Mouse (Mus musculus) stomach, embryonic 14.5 days (tissue): Measurements from ENCODE around the gene E2f3. TPM values are rescaled to one million over a fixed set of nuclear protein-coding genes. Genes with fewer than 3 reads are reported as not detected.

Source experiments
- ATAC-seq: fragments of 200-750 bp; cut with Nextera tagmentation; 2 replicates; pipeline ENCODE4 v1.8.0; 2017; ENCODE audit warnings: low read depth, moderate TSS enrichment; ENCODE audit not compliant: insufficient number of reproducible peaks, insufficient read depth, low FRiP score
- H3K27ac ChIP-seq: fragments of 300-500 bp; sonication (generic); 2 replicates; pipeline ENCODE4 v1.5.1; 2014; ENCODE audit warnings: mild to moderate bottlenecking, low read length, moderate library complexity, mixed read lengths
- H3K27me3 ChIP-seq: fragments of 300-500 bp; sonication (generic); 2 replicates; pipeline ENCODE4 v1.6.1; 2014; ENCODE audit warnings: low read length, control low read depth, mixed read lengths; ENCODE audit not compliant: control insufficient read depth, insufficient read depth
- H3K36me3 ChIP-seq: fragments of 300-500 bp; sonication (generic); 2 replicates; pipeline ENCODE4 v1.6.1; 2014; ENCODE audit warnings: mild to moderate bottlenecking, control low read depth, low read length, moderate library complexity, mixed read lengths; ENCODE audit not compliant: control insufficient read depth, insufficient read depth
- H3K4me1 ChIP-seq: fragments of 300-500 bp; sonication (generic); 2 replicates; pipeline ENCODE4 v1.6.1; 2014; ENCODE audit warnings: low read length, control low read depth, mixed read lengths; ENCODE audit not compliant: control insufficient read depth, insufficient read depth
- H3K4me2 ChIP-seq: fragments of 300-500 bp; sonication (generic); replicated peaks from 2 replicates; pipeline ENCODE4 v1.6.1; 2014; ENCODE audit warnings: low read depth, low read length, control low read depth
- H3K4me3 ChIP-seq: fragments of 300-500 bp; sonication (generic); 2 replicates; pipeline ENCODE4 v1.5.1; 2014; ENCODE audit warnings: low read depth, low read length, control low read depth
- H3K9ac ChIP-seq: fragments of 300-500 bp; sonication (generic); replicated peaks from 2 replicates; pipeline ENCODE4 v1.6.1; 2014; ENCODE audit warnings: low read depth, mild to moderate bottlenecking, control low read depth, low read length, moderate library complexity, mixed read lengths
- H3K9me3 ChIP-seq: fragments of 300-500 bp; sonication (generic); 2 replicates; pipeline ENCODE4 v1.6.1; 2016; ENCODE audit warnings: low read depth, low read length, control low read depth; ENCODE audit not compliant: control insufficient read depth
- WGBS: fragments of 180-500 bp; shearing (Covaris S2); extraction: QIAGEN DNeasy Blood & Tissue Kit; methylation state at CpG from one replicate; pipeline ENCODE4 v1.1.7; 2014; 5-methylcytosine and 5-hydroxymethylcytosine counted together
- polyA plus RNA-seq: library from polyadenylated mRNA; unstranded; fragments of >200 nt; fragmentation: Nextera tagmentation; extraction: Ambion mirVana; gene quantifications from 2 replicates; pipeline ENCODE4 v1.2.1, GENCODE M21; 2014

E2f3 gene
- polyA plus RNA-seq, 1 experiment from 2014 or later, result 11.3 TPM

DNA sequence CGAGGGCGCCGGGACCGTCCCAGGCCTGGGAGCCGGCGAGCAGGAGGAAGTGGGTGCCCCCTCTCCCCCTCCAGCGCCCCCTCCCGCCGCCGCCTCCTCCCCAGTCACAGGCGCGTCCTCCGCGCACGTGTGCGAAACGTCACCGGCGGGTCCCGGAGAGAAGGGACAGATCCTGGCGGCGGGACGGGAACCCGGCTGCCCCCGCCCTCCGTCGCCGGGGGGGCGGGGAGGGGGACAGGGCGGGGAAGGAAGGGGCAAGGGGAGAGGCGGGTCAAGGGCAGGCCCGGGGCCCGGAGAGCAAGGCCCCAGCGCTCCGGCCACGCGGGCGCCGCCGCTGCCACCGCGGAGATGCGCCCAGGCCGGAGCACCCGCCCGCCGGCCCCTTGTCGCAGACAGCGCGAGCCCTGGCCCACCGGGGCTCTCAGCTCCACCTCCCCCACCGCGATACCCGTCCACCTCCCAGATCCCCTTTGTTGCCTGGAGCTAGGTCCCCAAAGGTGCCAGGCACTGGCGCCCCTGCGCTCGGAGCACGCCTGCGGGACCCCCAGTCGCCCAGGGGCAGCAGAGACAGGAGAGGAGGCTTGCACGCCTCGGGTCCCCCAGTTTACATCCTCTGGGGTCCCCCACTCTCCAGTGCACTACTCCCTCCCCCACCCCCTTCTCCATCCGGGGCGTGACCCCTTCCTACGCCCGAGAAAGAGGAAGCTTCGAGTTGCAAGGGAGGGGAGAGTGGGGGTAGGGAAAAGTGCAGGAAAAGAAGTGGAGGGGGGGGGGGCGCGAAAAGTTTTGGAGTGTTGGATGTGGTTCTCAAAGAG lies 1.4 kb downstream of the E2f3 start:
- Histone ChIP-seq H3K4me2 (peak overlapping the region; percentile 83), H3K27me3 (no peaks in the 10 kb centered on the region), H3K9me3 (no peaks in the 10 kb centered on the region), H3K4me1 (no peaks in the 10 kb centered on the region), H3K4me3 (peak overlapping the region; percentile 98), H3K27ac (peak overlapping the region; percentile 95), H3K9ac (peak overlapping the region; percentile 89), H3K36me3 (no peaks in the 10 kb centered on the region)
- 0% methylated on average over 48 of the region's 69 CpGs for WGBS
- ATAC-seq, result peak; percentile 29

DNA sequence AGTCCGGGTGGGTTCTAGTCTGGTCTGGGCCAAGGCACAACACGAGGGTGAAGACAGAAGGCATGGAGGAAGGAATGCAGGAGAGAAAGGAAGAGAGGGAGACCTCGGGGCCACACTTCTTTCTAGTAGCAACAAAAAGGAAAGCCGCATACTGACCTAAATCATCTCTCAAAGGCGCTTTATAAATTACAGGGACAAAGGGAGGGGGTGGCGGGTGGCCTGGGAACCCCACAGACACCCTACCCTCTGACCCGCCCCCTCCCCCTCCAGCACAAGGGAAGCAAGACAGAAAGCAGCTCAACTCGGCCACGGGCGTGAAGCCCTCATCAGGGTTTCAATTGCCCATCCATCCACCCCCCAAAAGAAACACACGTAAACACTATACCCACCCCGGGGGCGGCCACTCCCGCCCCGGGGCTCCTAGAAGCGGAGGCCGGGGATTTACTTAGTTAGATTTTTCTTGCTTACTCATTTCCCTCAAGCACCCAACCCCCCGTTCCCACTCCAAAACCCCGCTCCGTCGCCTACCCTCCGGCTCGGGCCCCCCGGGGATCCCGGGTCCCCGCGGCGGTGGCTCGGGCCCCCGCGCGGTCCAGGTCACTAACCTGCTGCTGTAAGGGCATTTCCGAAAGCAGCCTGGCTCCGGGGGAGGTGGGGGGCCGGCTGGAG lies 2.2 kb downstream of the E2f3 start:
- Histone ChIP-seq H3K9ac (peak overlapping the region; percentile 89), H3K4me2 (peak overlapping the region; percentile 83), H3K27ac (peak overlapping the region; percentile 95), H3K4me3 (peak overlapping the region; percentile 98), H3K36me3 (no peaks in the 10 kb centered on the region), H3K27me3 (no peaks in the 10 kb centered on the region), H3K9me3 (no peaks in the 10 kb centered on the region), H3K4me1 (no peaks in the 10 kb centered on the region)
- no peak for ATAC-seq
- WGBS, result 1% methylated on average over 35 of the region's 35 CpGs

DNA sequence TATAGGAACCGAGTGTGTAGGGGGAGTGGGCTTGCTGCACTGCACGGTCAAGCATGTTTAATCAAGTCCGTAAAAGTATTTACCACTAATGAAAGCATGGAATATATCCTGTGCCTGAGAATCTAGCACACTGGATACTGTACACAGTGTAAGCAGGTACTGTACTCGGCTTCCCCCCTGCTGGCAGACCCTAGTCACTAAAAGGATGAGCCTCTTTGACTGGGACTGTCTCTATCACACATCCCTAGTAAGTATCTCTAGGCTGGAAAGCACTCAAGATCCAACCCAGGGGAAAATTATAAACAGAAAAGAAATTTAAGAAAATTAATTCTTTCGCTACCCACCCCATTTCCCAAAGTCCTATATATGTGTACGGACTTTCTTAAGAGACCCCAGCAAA lies 2.8 kb downstream of the E2f3 start:
- Histone ChIP-seq H3K9me3 (no peaks in the 10 kb centered on the region), H3K27ac (peak overlapping the region; percentile 95; the same call in 1 of the 2 replicates), H3K4me3 (peak overlapping the region; percentile 98)

DNA sequence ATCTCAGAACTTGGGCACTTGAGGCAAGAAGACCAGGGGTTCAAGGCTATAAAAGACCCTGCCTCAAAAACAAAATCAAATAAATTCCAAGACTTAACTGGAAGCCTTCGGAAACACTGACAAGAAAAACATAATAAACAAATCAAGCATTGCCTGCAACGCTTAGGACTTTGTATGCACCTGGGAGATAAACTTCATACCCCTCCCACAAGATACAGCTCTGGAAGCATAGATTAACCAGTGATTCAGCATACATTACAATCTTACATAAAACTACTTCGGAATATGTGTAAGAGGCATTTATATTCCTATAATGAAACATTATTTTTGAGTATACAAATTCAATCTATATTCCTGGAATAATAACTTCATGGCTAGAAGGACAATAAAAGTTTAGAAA lies 3.5 kb downstream of the E2f3 start:
- Histone ChIP-seq H3K27ac (no peak overlapping the region), H3K4me2 (peak overlapping the region; percentile 22; the same call in 1 of the 2 replicates), H3K9ac (no peak overlapping the region), H3K4me3 (no peak overlapping the region; the same call in 1 of the 2 replicates), H3K9me3 (no peaks in the 10 kb centered on the region), H3K4me1 (no peaks in the 10 kb centered on the region), H3K27me3 (no peaks in the 10 kb centered on the region), H3K36me3 (0 out of 2 replicates have a peak, but pooled peaks cover 5% of the 10 kb centered on the region)
- ATAC-seq, result no peak
- WGBS, result 52% methylated on average over 3 of the region's 3 CpGs

More for the DNA sequence above, 2.8 kb downstream of the E2f3 start:
- ATAC-seq, result no peak
- H3K9ac ChIP-seq, result peak overlapping the region; percentile 89
- H3K27me3 ChIP-seq, result no peaks in the 10 kb centered on the region
- 0 out of 2 replicates have a peak, but pooled peaks cover under 1% of the 10 kb centered on the region for H3K36me3 ChIP-seq
- no peaks in the 10 kb centered on the region for H3K4me1 ChIP-seq
- WGBS, result 11% methylated on average over 6 of the region's 6 CpGs
- H3K4me2 ChIP-seq, result peak overlapping the region; percentile 83

DNA sequence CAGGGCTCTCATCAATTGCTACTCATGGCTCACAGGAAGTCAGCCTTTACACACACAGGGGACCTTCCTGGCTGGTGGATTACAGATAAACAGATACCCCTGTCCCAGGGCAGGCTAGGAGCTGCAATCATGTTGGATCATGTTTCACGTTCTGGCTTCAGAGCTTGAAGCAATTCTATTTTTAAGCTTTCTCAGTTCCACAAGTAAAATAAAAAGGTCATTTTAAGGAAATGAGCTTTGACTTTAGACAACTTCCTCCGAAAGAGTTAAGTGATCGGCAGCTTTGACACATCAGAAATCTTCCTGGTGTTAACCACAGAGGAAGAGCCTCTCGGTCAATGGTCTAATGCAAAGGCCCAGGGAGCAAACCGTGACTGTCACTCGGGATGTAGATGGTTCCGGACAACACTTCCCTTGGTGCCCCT lies 6.7 kb downstream of the E2f3 start:
- H3K27me3 ChIP-seq, result no peaks in the 10 kb centered on the region
- no peak overlapping the region for H3K9ac ChIP-seq
- ATAC-seq, result no peak
- WGBS, result 75% methylated on average over 7 of the region's 7 CpGs
- H3K4me2 ChIP-seq, result no peak overlapping the region
- H3K27ac ChIP-seq, result no peak overlapping the region
- no peak overlapping the region for H3K4me3 ChIP-seq
- H3K4me1 ChIP-seq, result no peaks in the 10 kb centered on the region
- H3K9me3 ChIP-seq, result no peaks in the 10 kb centered on the region
- H3K36me3 ChIP-seq, result 0 out of 2 replicates have a peak, but pooled peaks cover 5% of the 10 kb centered on the region

DNA sequence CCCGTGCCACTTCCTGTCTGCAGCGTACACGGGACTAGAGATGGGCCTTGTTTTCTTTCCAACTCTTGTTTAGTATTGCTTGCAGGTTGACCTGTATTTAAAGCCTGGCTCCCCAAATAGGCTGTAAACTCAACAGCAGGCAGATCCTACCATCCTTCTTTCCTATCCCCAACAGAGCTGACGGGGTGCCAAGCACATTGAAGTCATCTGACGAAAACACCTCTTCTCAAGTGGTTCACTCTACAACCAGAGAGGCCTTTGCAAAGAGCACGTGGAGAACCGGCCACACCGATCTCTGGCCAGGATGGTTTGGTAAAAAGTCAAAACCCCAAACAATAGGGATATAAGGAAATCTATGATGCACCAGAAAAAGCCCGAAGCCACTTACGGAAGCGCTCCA lies 8.5 kb downstream of the E2f3 start:
- H3K27me3 ChIP-seq, result no peaks in the 10 kb centered on the region
- WGBS, result 90% methylated on average over 11 of the region's 11 CpGs
- ATAC-seq, result no peak

DNA sequence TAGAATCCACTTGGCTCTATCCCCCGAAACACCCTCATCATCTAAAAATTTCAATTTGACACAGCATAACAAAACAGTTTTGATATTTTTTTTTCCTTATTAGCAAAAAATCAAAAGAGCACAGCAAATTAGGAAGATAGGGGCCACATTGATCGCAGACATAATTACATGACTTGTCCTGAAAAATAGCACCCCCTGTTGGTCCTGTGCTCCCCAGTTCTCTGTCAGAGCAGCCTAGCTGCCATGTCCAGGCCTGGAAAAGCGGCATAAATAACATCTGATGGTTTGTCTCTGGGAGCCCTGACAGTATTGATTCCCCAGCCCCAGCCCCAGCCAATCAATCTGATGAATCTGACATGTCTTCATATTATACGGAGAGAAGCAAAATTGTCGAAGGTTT lies 11.8 kb downstream of the E2f3 start:
- Histone ChIP-seq H3K36me3 (peaks cover 8% of the 10 kb centered on the region; the same call in 1 of the 2 replicates), H3K9me3 (no peaks in the 10 kb centered on the region), H3K4me1 (no peaks in the 10 kb centered on the region), H3K27ac (no peak overlapping the region), H3K27me3 (no peaks in the 10 kb centered on the region), H3K9ac (no peak overlapping the region), H3K4me2 (no peak overlapping the region), H3K4me3 (no peak overlapping the region)
- no peak for ATAC-seq
- 81% methylated on average over 5 of the region's 5 CpGs for WGBS

More for the DNA sequence above, 8.5 kb downstream of the E2f3 start:
- Histone ChIP-seq H3K9ac (no peak overlapping the region), H3K9me3 (no peaks in the 10 kb centered on the region), H3K4me1 (no peaks in the 10 kb centered on the region), H3K4me3 (no peak overlapping the region), H3K36me3 (peaks cover 8% of the 10 kb centered on the region; the same call in 1 of the 2 replicates), H3K4me2 (no peak overlapping the region), H3K27ac (no peak overlapping the region)

DNA sequence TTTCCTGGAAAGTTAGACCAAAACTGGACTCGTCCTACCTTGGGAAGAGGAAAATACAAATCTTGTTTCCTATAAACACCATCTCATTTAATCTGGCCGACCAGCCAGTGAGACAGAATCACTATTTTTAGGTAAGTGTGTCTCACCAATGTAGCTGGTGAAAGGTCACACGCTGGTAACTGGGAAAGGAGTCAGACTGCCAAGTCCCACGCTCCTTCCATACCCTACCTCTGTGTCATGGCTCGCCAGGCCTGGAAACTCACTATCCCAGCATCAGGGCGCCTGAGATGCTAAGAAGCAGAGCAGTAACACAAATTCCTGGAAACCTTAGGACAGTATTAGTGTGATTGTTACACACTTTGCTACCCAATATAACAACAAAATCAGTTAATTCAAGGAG lies 12.3 kb downstream of the E2f3 start:
- Histone ChIP-seq H3K4me3 (no peak overlapping the region), H3K9ac (no peak overlapping the region), H3K9me3 (no peaks in the 10 kb centered on the region), H3K4me2 (no peak overlapping the region), H3K36me3 (peaks cover 8% of the 10 kb centered on the region; the same call in 1 of the 2 replicates), H3K27ac (no peak overlapping the region), H3K4me1 (no peaks in the 10 kb centered on the region), H3K27me3 (no peaks in the 10 kb centered on the region)
- no peak for ATAC-seq
- WGBS, result 90% methylated on average over 6 of the region's 6 CpGs
